Mouse (Mus musculus) brain, embryonic 14.5 days (tissue): ENCODE measurements at regions not wholly inside any gene's neighbourhood (a gene's known extent, or its start where the extent isn't known, plus 50 kb on each side); places are given as distances from the start of the nearest gene placed in this dataset.
A peak's percentile ranks its signal among the peaks of the same experiment; 100 is the strongest.

Source experiments
- DNase-seq: peaks from one replicate; pipeline ENCODE4 v3.0.0-alpha.2; 2011; ENCODE audit warnings: low read depth
- CTCF ChIP-seq: fragments of 200-500 bp; IDR thresholded peaks from 2 replicates; pipeline ENCODE4 v1.5.1; 2012; ENCODE audit warnings: inconsistent platforms, mild to moderate bottlenecking, moderate library complexity, borderline replicate concordance; ENCODE audit not compliant: insufficient read depth, insufficient read length; ENCODE audit errors: extremely low read depth
- POLR2A ChIP-seq: fragments of 200-500 bp; IDR thresholded peaks from 2 replicates; pipeline ENCODE4 v1.6.1; 2012; ENCODE audit warnings: mild to moderate bottlenecking, inconsistent platforms, borderline replicate concordance; ENCODE audit not compliant: poor library complexity, insufficient read depth, insufficient read length, severe bottlenecking; ENCODE audit errors: extremely low read depth

DNA sequence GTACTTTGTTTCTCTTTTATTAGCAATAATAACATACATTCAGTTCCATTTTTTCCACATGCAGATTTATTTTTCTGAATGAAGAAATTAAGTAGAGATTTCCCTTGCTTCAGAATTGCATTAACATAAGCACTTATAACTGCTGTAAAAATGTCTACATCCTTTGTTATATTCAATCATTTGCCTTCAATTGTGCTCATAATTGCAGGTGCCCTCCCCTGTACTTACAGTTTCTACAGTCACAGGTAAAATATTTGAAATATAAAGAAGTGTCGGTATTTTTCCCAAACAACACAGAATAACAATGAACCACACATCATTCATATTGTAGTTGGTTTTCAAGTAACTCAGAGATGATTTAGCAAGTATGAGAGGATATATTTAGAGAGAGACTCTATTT, 568.8 kb downstream of the Ptprc start:
- TF ChIP-seq POLR2A = no peak
- TF ChIP-seq CTCF = no peak

GRCm38 (mm10) chr1:137605890-137606663, 569.4 kb downstream of the Ptprc start:
- peak; percentile 85 for DNase-seq
- TF ChIP-seq CTCF (no peak), POLR2A (no peak)

More for the DNA sequence above, 568.8 kb downstream of the Ptprc start:
- DNase-seq = no peak

DNA sequence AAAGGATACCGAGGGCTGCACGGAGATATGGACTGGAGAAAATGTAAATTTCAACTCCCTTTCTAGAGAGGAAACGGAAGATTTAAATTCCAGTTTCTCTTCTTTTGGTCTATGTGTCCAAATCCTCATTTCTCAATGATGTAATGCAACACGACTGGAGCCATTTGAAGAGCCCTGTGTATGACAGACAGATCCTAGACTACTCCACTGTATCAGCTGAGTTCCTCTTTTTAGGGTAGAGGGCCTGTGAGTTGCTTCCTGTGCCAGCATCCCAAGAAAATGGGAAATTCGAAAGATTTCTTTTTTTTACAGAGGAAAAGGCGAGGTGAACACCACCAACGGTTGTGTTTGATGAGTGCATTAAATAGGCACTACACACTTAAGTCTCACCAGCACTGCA, 581.8 kb downstream of the Ptprc start:
- TF ChIP-seq POLR2A (no peak), CTCF (no peak)
- no peak for DNase-seq

DNA sequence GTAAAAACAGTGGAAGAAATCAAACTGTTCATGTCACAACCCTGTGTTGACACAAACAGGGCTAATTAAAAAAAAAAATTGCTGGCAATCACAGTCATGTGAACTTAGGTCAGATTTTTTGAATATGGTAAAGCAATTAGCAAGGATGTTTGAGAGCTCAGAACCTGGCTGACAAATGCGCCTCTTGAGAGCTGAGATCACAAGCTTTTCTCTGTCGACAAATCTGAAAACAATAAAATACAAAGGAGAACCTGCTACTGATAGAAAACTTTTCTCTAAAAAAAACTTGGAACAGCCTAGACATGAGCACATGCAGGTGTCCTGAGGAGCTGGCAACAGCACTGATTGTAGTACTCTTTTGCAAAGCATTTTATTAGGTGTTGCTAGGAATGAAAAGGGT, 583.6 kb downstream of the Ptprc start:
- no peak for TF ChIP-seq POLR2A
- TF ChIP-seq CTCF = no peak
- DNase-seq = peak; percentile 36

- TF ChIP-seq CTCF = no peak
- TF ChIP-seq POLR2A = no peak
- DNase-seq = peak; percentile 35
Measured at GRCm38 (mm10) chr1:137591295-137591694, 584.2 kb downstream of the Ptprc start.

- no peak for TF ChIP-seq POLR2A
- no peak for TF ChIP-seq CTCF
- DNase-seq = peak; percentile 23
Measured at GRCm38 (mm10) chr1:137588304-137589300, 586.9 kb downstream of the Ptprc start.

GRCm38 (mm10) chr1:137587481-137588228, 587.9 kb downstream of the Ptprc start:
- TF ChIP-seq CTCF = no peak
- no peak for TF ChIP-seq POLR2A
- no peak for DNase-seq

DNA sequence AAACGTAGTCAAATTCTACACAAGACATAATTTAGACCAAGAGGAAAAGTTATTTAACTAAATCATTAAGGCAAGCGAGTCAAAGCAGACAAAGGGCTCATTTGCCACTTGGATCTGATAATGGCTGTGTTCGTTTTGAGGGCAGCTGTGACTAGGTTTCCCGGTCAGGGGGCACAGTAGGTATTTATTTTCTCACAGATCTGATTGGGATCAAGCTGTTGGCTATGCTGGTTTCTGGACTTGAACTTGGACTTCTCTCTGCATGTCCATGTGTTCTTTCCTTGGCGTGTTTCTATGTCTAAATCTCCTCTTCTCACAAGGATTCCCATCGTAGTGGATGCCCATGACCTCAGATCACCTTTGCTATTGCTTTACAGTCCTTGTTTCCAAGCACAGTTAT, 590.8 kb downstream of the Ptprc start:
- peak; percentile 17 for DNase-seq
- TF ChIP-seq CTCF (no peak), POLR2A (no peak)

- no peak for DNase-seq
- TF ChIP-seq CTCF (no peak), POLR2A (no peak)
Measured at GRCm38 (mm10) chr1:137584104-137584675, 591.3 kb downstream of the Ptprc start.

DNA sequence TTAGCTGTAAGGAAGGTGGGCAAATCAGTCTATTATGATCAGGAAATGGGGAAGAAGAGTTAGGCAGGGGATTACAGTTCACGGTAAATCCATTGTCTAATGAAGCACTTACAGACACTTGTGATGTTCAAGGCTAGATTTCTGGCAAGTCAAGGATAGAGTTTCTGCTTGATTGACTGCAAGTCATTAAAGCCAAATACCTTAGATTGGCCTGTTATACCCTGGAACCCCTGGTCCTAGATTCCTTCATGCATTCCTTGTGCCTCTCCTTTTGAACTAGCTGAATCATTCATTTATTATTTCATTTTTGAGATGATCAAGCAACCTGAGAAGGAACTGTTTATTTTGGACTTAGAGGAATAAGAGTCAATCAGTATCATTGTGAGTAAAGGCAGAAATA, 597.9 kb downstream of the Ptprc start:
- DNase-seq = no peak
- TF ChIP-seq POLR2A = no peak
- no peak for TF ChIP-seq CTCF

DNA sequence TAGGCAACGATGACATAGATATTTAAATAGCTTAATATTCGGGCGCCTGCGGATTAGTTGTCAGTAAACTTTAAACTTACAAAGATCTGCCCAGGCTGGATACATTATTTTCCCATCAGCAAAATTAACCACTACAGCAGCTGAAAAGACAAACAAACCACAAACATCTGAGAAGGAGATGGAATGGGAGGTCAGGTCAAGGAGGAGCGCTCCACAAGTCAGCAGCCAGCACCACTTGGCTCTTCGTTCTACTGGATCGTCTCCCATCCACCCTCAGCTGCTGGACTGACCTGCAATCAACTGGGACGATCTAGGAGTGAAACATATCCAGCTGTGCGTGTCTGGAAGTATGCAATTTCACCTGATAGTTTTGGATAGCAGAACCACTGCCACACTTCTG, 599.3 kb downstream of the Ptprc start:
- DNase-seq = no peak
- no peak for TF ChIP-seq CTCF
- TF ChIP-seq POLR2A = no peak

GRCm38 (mm10) chr1:137575380-137575779, 600.1 kb downstream of the Ptprc start:
- DNase-seq = no peak
- TF ChIP-seq CTCF (no peak), POLR2A (no peak)

DNA sequence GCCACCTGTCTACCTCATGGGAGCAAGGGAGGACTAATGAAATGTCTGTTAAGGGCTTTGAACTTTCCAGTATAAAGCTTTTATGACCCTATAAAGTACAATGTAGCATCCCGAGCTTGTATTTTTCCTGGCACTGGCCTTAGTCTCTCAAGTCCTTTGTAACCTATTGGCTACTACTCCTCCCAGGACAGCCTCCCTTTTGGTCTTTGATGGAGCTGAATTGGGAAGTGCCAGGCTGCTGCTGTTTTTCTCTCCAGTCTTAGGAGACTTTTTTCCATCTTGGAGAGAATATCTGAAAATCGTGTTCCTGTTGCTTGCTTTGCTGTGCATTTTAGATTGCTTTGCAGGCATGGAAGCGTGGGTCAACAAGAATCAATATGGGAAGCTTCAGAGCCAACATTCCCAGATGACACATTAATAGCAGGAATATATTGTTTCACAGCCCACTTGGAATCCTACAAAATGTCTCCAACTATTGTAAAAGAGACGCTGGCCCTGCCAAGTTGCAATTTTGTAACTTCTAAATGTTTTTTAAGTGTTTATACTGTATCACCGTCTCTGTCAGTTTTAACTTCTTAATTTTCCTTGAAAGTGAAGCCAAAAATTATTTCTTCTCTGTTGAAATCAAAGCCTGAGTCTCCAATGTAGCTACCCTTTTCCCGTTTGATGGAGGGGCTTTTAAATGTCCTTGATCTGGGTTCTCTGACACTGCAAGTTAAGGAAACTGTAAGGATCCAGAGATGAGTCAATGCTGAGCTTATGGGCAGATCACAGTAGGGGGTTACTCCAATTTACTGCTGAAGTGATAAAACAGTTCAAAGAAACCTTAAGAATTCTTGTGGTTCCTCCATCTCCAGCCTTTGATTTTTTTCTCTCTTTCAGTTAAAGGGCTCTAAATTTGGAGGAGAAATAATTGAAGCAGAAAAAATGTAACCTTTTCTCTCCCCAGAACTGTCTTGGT, 603.3 kb downstream of the Ptprc start:
- no peak for TF ChIP-seq POLR2A
- TF ChIP-seq CTCF = no peak
- peak; percentile 17 for DNase-seq
